Mouse (Mus musculus): ENCODE measurements around the gene Gm17087. TPM values are rescaled to one million over a fixed set of nuclear protein-coding genes. Genes with fewer than 3 reads are reported as not detected.

Gene Gm17087
- polyA plus RNA-seq, 1 experiment from 2014 or later = not detected

DNA sequence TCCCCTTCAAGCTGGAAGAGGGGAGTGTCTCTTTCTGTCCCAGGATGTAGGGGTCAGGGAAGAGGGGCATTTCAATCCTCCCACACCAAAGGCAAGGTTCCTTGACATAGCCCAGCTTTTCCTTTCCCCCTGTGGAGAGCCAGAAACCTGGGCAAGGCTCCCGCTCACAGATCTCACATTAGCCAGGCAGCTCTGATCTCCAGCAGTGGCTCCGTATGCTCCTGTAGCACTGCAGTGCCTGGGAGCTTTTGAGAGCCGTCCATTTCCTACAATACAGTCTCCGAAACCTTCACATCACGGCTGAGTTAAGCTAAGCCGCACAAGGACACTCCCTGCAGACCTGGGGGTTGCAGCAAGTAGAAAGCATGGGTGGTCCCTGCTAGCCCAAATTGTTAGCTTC is 12.5 kb downstream of the Gm17087 start:
- Histone ChIP-seq H3K4me1 (replicated peaks; ENCODE audit: control insufficient read depth, insufficient read depth, low read length) (no peaks in the 10 kb centered on the region), H3K4me3 (ENCODE audit: low read depth, low read length) (no peak overlapping the region), H3K27me3 (replicated peaks; ENCODE audit: control insufficient read depth, insufficient read depth, low read length) (no peaks in the 10 kb centered on the region), H3K9me3 (ENCODE audit: control insufficient read depth, low read length) (no peaks in the 10 kb centered on the region), H3K27ac (ENCODE audit: low read depth) (no peak overlapping the region), H3K36me3 (ENCODE audit: control insufficient read depth, insufficient read depth, low read length) (no peaks in the 10 kb centered on the region), H3K4me2 (ENCODE audit: low read length) (no peak overlapping the region), H3K9ac (ENCODE audit: low read length) (no peak overlapping the region)
- WGBS = 88% methylated on average over 6 of the region's 6 CpGs
- ATAC-seq (replicated peaks; ENCODE audit: low FRiP score, low TSS enrichment, low read depth) (no peak), DNase-seq (ENCODE audit: low spot score) (no peak)

DNA sequence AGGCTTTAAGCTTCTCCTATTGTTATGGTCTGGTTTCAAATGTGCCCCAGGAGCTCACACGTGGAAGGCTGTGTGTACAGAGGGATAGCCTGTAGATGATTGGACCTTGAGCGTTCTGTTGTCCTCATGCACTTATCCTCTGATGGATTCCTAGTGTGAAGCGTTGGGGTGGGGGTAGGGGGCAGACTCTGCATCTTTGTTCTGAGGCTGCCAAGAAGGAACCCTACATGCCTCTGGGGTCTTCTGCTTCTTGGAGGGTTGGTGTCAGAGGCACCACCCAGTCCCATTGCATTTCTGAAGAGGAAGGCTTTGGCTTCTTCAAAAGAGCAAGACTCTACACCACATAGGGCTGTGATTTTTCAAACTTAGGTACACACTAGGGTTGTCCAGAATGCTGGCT is 13.1 kb downstream of the Gm17087 start:
- 75% methylated on average over 3 of the region's 3 CpGs for WGBS
- Histone ChIP-seq H3K27ac (ENCODE audit: low read depth) (no peak overlapping the region), H3K27me3 (replicated peaks; ENCODE audit: control insufficient read depth, insufficient read depth, low read length) (no peaks in the 10 kb centered on the region), H3K9me3 (ENCODE audit: control insufficient read depth, low read length) (no peaks in the 10 kb centered on the region), H3K4me2 (ENCODE audit: low read length) (no peak overlapping the region), H3K36me3 (ENCODE audit: control insufficient read depth, insufficient read depth, low read length) (no peaks in the 10 kb centered on the region), H3K4me1 (replicated peaks; ENCODE audit: control insufficient read depth, insufficient read depth, low read length) (no peaks in the 10 kb centered on the region), H3K4me3 (ENCODE audit: low read depth, low read length) (no peak overlapping the region), H3K9ac (ENCODE audit: low read length) (no peak overlapping the region)
- ATAC-seq (replicated peaks; ENCODE audit: low FRiP score, low TSS enrichment, low read depth) (no peak), DNase-seq (ENCODE audit: low spot score) (no peak)

DNA sequence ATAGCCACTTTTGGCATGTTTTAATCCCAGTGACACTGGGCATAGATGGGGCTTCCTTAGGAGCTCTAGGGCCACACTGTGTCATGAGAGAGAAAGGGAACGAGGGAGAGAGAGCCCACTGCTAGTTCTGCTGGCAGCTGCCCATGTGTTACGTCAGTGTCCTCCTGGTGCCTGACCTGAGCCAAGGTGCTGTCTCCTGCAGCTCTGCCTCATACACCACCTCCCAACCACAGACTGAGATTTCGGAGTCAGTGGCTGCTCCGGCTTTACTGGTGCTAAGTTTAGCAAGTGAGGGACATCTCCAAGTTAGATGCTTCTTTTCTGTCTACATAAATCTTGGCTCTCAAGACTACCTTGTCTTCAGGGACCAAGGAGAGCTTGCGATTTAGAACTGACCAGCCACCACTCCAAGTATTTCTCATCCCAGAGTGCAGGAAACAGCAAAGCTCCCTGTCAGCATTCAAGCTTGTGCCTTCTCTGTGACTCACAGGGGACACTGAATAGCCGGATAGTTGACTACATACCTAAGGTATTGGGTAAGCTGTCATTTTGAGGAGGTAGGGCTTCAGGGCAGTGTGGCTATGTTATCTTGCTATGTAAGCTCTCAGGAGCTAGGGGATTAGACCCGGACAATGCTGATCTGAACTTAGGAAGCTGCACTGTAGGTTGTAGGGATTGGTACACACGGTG is 14.3 kb downstream of the Gm17087 start:
- no peaks in the 10 kb centered on the region for H3K4me1 ChIP-seq (replicated peaks; ENCODE audit: control insufficient read depth, insufficient read depth, low read length)
- H3K9ac ChIP-seq (ENCODE audit: low read length) = no peak overlapping the region
- no peak overlapping the region for H3K4me2 ChIP-seq (ENCODE audit: low read length)
- H3K27me3 ChIP-seq (replicated peaks; ENCODE audit: control insufficient read depth, insufficient read depth, low read length) = no peaks in the 10 kb centered on the region
- ATAC-seq (replicated peaks; ENCODE audit: low FRiP score, low TSS enrichment, low read depth) (no peak), DNase-seq (ENCODE audit: low spot score) (no peak)
- H3K9me3 ChIP-seq (ENCODE audit: control insufficient read depth, low read length) = no peaks in the 10 kb centered on the region
- H3K36me3 ChIP-seq (ENCODE audit: control insufficient read depth, insufficient read depth, low read length) = no peaks in the 10 kb centered on the region
- no peak overlapping the region for H3K4me3 ChIP-seq (ENCODE audit: low read depth, low read length)
- no peak overlapping the region for H3K27ac ChIP-seq (ENCODE audit: low read depth)
- whole genome bisulfite sequencing = 78% methylated on average over 8 of the region's 8 CpGs

DNA sequence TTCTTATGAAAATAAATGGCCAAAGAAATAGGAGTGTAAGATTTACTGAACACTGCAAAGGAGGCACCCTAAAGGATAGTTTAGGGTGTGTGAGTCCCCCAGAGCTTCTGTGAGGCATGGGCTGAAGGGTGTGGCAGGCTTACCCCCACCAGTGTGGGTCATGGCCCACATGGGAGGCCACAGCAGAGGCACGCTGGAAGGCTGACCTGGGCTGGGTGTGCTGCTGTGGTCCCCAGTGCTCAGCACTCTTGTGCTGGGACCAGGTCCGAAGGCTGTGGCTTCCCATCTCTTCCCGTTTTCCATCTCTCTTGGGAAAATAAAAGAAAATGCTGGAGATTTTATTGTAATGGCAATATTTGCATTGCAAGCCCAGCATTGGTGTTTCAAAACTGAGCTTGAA is 15.1 kb downstream of the Gm17087 start:
- Histone ChIP-seq H3K4me2 (ENCODE audit: low read length) (no peak overlapping the region), H3K9ac (ENCODE audit: low read length) (no peak overlapping the region), H3K9me3 (ENCODE audit: control insufficient read depth, low read length) (no peaks in the 10 kb centered on the region), H3K36me3 (ENCODE audit: control insufficient read depth, insufficient read depth, low read length) (no peaks in the 10 kb centered on the region), H3K4me1 (replicated peaks; ENCODE audit: control insufficient read depth, insufficient read depth, low read length) (no peaks in the 10 kb centered on the region), H3K27me3 (replicated peaks; ENCODE audit: control insufficient read depth, insufficient read depth, low read length) (no peaks in the 10 kb centered on the region), H3K27ac (ENCODE audit: low read depth) (no peak overlapping the region), H3K4me3 (ENCODE audit: low read depth, low read length) (no peak overlapping the region)
- 62% methylated on average over 3 of the region's 3 CpGs for WGBS
- no peak for DNase-seq (ENCODE audit: low spot score)
- ATAC-seq (replicated peaks; ENCODE audit: low FRiP score, low TSS enrichment, low read depth) = no peak

DNA sequence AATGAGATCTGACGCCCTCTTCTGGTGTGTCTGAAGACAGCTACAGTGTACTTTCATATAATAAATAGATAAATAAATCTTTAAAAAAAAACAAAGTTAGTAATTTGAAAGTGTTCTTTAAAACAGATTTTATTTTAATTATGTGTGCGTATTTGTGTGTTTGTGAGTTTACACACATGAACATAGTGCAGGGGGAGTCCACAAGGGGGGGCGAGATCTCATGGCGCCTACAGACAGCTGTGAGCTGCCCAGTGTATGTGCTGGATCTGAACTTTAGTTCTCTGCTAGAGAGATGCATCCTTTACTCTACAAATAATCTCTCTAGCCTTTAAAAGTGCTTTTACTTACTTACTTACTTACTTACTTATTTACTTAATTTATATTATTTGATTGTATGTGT is 18.0 kb downstream of the Gm17087 start:
- WGBS = 89% methylated on average over 4 of the region's 4 CpGs
- no peaks in the 10 kb centered on the region for H3K4me1 ChIP-seq (replicated peaks; ENCODE audit: control insufficient read depth, insufficient read depth, low read length)
- H3K27me3 ChIP-seq (replicated peaks; ENCODE audit: control insufficient read depth, insufficient read depth, low read length) = no peaks in the 10 kb centered on the region
- no peak overlapping the region for H3K27ac ChIP-seq (ENCODE audit: low read depth)
- H3K4me3 ChIP-seq (ENCODE audit: low read depth, low read length) = no peak overlapping the region
- H3K36me3 ChIP-seq (ENCODE audit: control insufficient read depth, insufficient read depth, low read length) = no peaks in the 10 kb centered on the region
- no peaks in the 10 kb centered on the region for H3K9me3 ChIP-seq (ENCODE audit: control insufficient read depth, low read length)
- H3K9ac ChIP-seq (ENCODE audit: low read length) = no peak overlapping the region
- no peak overlapping the region for H3K4me2 ChIP-seq (ENCODE audit: low read length)
- ATAC-seq (replicated peaks; ENCODE audit: low FRiP score, low TSS enrichment, low read depth) = no peak
- no peak for DNase-seq (ENCODE audit: low spot score)

DNA sequence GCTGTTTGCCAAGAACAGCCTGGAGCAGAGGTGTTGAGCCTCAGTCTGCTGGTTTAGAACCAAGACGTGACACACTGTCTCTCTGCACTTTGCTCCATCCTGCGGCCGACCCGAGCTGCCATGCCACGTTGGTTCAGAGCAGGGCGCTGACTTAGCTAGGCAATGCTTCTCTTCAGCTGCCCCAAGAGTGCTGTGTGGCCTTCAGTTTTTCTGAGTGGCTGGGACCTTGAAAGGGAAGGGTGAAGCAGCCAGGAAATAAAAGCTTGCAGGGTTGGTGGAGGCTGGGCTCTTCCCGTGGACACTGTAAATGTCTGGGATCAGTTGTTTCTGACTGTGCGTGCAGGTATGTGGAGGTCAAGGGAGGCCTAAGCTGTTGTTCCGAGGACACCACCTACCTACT is 20.4 kb downstream of the Gm17087 start:
- Histone ChIP-seq H3K4me1 (replicated peaks; ENCODE audit: control insufficient read depth, insufficient read depth, low read length) (no peaks in the 10 kb centered on the region), H3K4me3 (ENCODE audit: low read depth, low read length) (no peak overlapping the region), H3K36me3 (ENCODE audit: control insufficient read depth, insufficient read depth, low read length) (no peaks in the 10 kb centered on the region), H3K9me3 (ENCODE audit: control insufficient read depth, low read length) (no peaks in the 10 kb centered on the region), H3K4me2 (ENCODE audit: low read length) (no peak overlapping the region), H3K9ac (ENCODE audit: low read length) (no peak overlapping the region), H3K27ac (ENCODE audit: low read depth) (no peak overlapping the region), H3K27me3 (replicated peaks; ENCODE audit: control insufficient read depth, insufficient read depth, low read length) (no peaks in the 10 kb centered on the region)
- 74% methylated on average over 9 of the region's 9 CpGs for WGBS
- no peak for ATAC-seq (replicated peaks; ENCODE audit: low FRiP score, low TSS enrichment, low read depth)
- no peak for DNase-seq (ENCODE audit: low spot score)

DNA sequence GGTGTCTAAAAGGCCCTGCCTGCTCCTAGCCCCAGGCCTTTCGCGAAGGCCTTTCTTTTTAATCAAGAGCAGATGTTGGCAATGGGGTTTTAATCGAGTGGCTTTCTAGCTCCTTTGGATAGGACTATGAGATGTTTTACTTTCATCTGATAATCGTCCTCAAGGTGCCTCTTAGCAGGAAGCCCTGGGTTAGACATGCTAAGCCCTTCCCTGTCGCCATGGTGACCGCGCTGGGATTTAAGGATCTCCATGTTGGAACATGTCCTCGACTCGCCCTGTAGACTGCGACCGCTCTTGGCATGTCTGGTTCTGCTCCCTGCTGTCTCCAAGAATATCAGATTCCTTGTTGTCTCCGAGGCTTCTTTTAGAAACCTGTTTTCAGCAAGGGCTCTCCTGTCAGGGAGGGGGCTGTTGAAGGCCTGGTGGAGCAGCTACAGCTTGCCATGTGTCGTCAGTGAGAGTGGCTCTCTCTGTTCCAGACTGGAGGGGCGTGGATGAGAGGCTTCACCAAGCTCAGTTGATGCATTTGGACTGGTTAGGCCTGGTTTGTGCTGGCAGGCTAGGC is 24.7 kb downstream of the Gm17087 start:
- Histone ChIP-seq H3K4me1 (replicated peaks; ENCODE audit: control insufficient read depth, insufficient read depth, low read length) (no peaks in the 10 kb centered on the region), H3K27me3 (replicated peaks; ENCODE audit: control insufficient read depth, insufficient read depth, low read length) (no peaks in the 10 kb centered on the region), H3K9ac (ENCODE audit: low read length) (no peak overlapping the region), H3K9me3 (ENCODE audit: control insufficient read depth, low read length) (no peaks in the 10 kb centered on the region), H3K36me3 (ENCODE audit: control insufficient read depth, insufficient read depth, low read length) (no peaks in the 10 kb centered on the region), H3K4me2 (ENCODE audit: low read length) (no peak overlapping the region), H3K27ac (ENCODE audit: low read depth) (no peak overlapping the region), H3K4me3 (ENCODE audit: low read depth, low read length) (no peak overlapping the region)
- 74% methylated on average over 14 of the region's 14 CpGs for WGBS
- ATAC-seq (replicated peaks; ENCODE audit: low FRiP score, low TSS enrichment, low read depth) (no peak), DNase-seq (ENCODE audit: low spot score) (no peak)

DNA sequence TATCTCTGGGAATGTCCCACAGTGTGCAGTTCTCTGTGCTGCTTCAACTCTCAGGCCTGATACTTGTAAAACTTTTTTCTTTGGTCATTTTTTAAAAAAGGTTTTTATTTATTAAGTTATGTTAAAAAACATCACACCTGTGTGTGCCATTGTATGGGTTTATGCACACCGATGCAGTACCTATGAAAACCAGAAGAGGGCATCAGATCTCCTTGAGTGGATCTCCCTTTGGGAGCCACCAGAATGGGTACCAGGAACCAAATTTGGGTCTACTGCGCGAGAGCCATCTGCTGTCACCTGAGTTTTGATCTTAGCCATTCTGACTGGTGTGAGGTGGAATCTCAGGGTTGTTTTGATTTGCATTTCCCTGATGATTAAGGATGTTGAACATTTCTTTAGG is 28.6 kb downstream of the Gm17087 start:
- 66% methylated on average over 3 of the region's 3 CpGs for WGBS
- DNase-seq (ENCODE audit: low spot score) (no peak), ATAC-seq (replicated peaks; ENCODE audit: low FRiP score, low TSS enrichment, low read depth) (no peak)
- Histone ChIP-seq H3K27ac (ENCODE audit: low read depth) (no peak overlapping the region), H3K4me3 (ENCODE audit: low read depth, low read length) (no peak overlapping the region), H3K4me2 (ENCODE audit: low read length) (no peak overlapping the region), H3K36me3 (ENCODE audit: control insufficient read depth, insufficient read depth, low read length) (no peaks in the 10 kb centered on the region), H3K4me1 (replicated peaks; ENCODE audit: control insufficient read depth, insufficient read depth, low read length) (no peaks in the 10 kb centered on the region), H3K9me3 (ENCODE audit: control insufficient read depth, low read length) (no peaks in the 10 kb centered on the region), H3K9ac (ENCODE audit: low read length) (no peak overlapping the region), H3K27me3 (replicated peaks; ENCODE audit: control insufficient read depth, insufficient read depth, low read length) (no peaks in the 10 kb centered on the region)

DNA sequence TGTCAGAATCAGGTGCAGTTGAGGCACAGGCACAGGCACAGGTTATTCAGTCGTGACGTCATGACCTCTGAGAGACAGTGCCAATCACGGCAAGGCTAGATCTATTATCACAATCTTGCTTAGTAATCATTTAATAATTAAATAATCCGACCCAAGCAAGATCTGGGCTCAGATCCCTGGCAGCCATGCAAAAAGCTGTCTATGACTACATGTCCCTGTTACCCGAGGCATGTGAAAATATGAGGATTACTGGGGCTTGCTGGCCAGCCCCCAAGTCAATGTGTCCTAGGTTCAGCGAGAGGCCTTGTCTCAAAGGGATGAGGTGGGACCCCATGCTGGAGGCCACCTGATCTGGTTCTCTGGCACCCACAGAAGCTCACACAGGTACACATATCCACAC is 30.2 kb downstream of the Gm17087 start:
- Histone ChIP-seq H3K27me3 (replicated peaks; ENCODE audit: control insufficient read depth, insufficient read depth, low read length) (no peaks in the 10 kb centered on the region), H3K27ac (ENCODE audit: low read depth) (no peak overlapping the region), H3K9ac (ENCODE audit: low read length) (no peak overlapping the region), H3K4me1 (replicated peaks; ENCODE audit: control insufficient read depth, insufficient read depth, low read length) (no peaks in the 10 kb centered on the region), H3K9me3 (ENCODE audit: control insufficient read depth, low read length) (no peaks in the 10 kb centered on the region), H3K4me2 (ENCODE audit: low read length) (no peak overlapping the region), H3K36me3 (ENCODE audit: control insufficient read depth, insufficient read depth, low read length) (no peaks in the 10 kb centered on the region), H3K4me3 (ENCODE audit: low read depth, low read length) (no peak overlapping the region)
- 78% methylated on average over 6 of the region's 6 CpGs for WGBS
- ATAC-seq (replicated peaks; ENCODE audit: low FRiP score, low TSS enrichment, low read depth) (no peak), DNase-seq (ENCODE audit: low spot score) (no peak)

Data from intestine, embryonic 14.5 days (tissue).